Mouse (Mus musculus) small intestine, adult 2 months (tissue): Measurements from ENCODE around the gene Wap.

ENCODE experiments used
- CTCF ChIP-seq: fragments of 200-500 bp; IDR thresholded peaks from 2 replicates; pipeline ENCODE4 v1.5.1; 2012; ENCODE audit warnings: low read depth, mild to moderate bottlenecking, control low read depth, inconsistent platforms, low read length, moderate library complexity, mixed read lengths; ENCODE audit not compliant: insufficient replicate concordance, insufficient read length; ENCODE audit errors: extremely low read depth
- POLR2A ChIP-seq: fragments of 200-500 bp; IDR thresholded peaks from 2 replicates; pipeline ENCODE4 v1.6.1; 2012; ENCODE audit warnings: low read depth, mild to moderate bottlenecking, control low read depth, inconsistent platforms, low read length, moderate library complexity

DNA sequence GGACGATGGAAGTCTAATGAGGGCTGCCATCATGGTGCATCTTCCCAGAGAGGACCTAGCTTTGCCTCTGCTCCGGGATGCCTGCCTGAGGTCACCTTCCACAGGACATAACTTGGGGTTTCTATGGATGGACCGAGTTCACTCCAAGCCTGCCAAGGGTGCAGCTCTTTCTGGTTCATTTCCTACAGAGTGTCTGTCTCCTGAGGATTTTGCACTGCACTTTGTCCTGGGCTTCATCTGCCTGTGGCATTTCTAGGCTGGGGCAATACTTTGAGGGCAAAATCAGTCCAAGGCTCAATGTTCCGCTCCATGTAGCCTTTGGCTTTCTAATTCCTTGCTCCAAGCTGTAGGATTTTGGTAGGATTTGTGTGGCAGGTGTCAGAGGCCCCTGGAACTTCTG, 32.4 kb upstream of the Wap start:
- TF ChIP-seq CTCF = no peak
- TF ChIP-seq POLR2A = no peak
